Mouse (Mus musculus) midbrain, embryonic 13.5 days (tissue): ENCODE results near the gene Gabpa. TPM values are rescaled to one million over a fixed set of nuclear protein-coding genes. Genes with fewer than 3 reads are reported as not detected.
A peak's percentile ranks its signal among the peaks of the same experiment; 100 is the strongest.

Experiments
- ATAC-seq: fragments of 200-750 bp; cut with Nextera tagmentation; 2 replicates; pipeline ENCODE4 v1.8.0; 2017; ENCODE audit warnings: mild to moderate bottlenecking, moderate TSS enrichment, moderate library complexity
- H3K27ac ChIP-seq: fragments of 300-500 bp; sonication (generic); 2 replicates; pipeline ENCODE4 v1.5.1; 2015; ENCODE audit warnings: inconsistent platforms, mild to moderate bottlenecking, moderate library complexity
- H3K27me3 ChIP-seq: fragments of 300-500 bp; sonication (generic); 2 replicates; pipeline ENCODE4 v1.6.1; 2015; ENCODE audit warnings: mild to moderate bottlenecking, inconsistent platforms
- H3K36me3 ChIP-seq: fragments of 300-500 bp; sonication (generic); 2 replicates; pipeline ENCODE4 v1.6.1; 2015; ENCODE audit warnings: mild to moderate bottlenecking, inconsistent platforms
- H3K4me1 ChIP-seq: fragments of 300-500 bp; sonication (generic); replicated peaks from 2 replicates; pipeline ENCODE4 v1.6.1; 2015; ENCODE audit warnings: inconsistent platforms
- H3K4me2 ChIP-seq: fragments of 300-500 bp; sonication (generic); replicated peaks from 2 replicates; pipeline ENCODE4 v1.6.1; 2015; ENCODE audit warnings: moderate library complexity, mild to moderate bottlenecking, inconsistent platforms
- H3K4me3 ChIP-seq: fragments of 300-500 bp; sonication (generic); replicated peaks from 2 replicates; pipeline ENCODE4 v1.5.1; 2015; ENCODE audit warnings: mild to moderate bottlenecking, inconsistent platforms
- H3K9ac ChIP-seq: fragments of 300-500 bp; sonication (generic); replicated peaks from 2 replicates; pipeline ENCODE4 v1.6.1; 2015; ENCODE audit warnings: mild to moderate bottlenecking, inconsistent platforms
- H3K9me3 ChIP-seq: fragments of 300-500 bp; sonication (generic); 2 replicates; pipeline ENCODE4 v1.6.1; 2016; ENCODE audit warnings: mild to moderate bottlenecking, inconsistent platforms
- WGBS: fragments of 180-500 bp; shearing (Covaris S2); methylation state at CpG from one replicate; pipeline ENCODE4 v1.1.7; 2015; 5-methylcytosine and 5-hydroxymethylcytosine counted together
- polyA plus RNA-seq: library from polyadenylated mRNA; unstranded; fragments of >200 nt; fragmentation: Nextera tagmentation; extraction: Ambion mirVana; gene quantifications from 2 replicates; pipeline ENCODE4 v1.2.1, GENCODE M21; 2015

The Gabpa gene
- polyA plus RNA-seq, 1 experiment from 2014 or later, result 22.8 TPM

DNA sequence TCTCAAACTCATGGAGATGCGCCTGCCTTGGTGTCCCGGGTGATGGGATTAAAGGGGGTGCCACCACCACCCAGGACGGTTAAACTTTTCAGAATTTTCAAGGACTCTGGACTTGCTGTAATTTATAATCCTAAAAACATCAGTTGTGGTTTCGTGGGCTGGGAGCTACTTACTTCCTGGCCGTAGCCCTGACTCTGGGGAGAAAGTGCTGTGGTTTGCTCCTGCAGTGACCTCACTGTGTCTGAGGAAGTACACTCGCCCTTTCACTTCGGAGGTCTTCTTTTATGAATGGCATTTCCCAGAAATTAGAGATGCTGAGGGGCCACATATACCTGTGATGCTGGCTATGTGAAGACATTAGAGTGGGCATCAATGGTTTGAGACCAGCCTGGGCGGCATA is 20.2 kb upstream of the Gabpa start:
- Histone ChIP-seq H3K27me3 (no peaks in the 10 kb centered on the region), H3K27ac (no peak overlapping the region), H3K4me2 (no peak overlapping the region), H3K36me3 (peaks cover 46% of the 10 kb centered on the region), H3K4me1 (no peaks in the 10 kb centered on the region), H3K9me3 (no peaks in the 10 kb centered on the region), H3K4me3 (no peak overlapping the region), H3K9ac (no peak overlapping the region)
- no peak for ATAC-seq
- 84% methylated on average over 8 of the region's 8 CpGs for WGBS

DNA sequence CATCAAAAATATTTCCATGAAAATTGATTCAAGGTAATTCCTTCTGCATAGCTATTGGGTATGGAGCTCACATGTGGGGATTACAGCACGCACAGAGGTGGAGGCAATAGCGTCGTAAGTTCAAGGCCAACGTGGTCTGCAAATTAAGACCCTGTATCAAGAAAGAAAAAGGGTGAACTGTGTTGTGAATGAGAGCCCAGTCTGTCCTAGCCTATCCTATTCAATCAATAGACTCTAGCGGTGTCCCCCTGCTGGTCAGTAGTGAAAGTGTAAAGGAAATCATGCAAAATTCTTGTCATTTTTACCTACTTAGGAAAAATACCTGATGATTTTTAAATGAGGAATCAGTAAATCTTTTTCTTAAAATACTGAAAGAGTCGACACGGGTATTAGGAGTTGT is 17.3 kb upstream of the Gabpa start:
- H3K36me3 ChIP-seq, result peaks cover 44% of the 10 kb centered on the region
- H3K9me3 ChIP-seq, result no peaks in the 10 kb centered on the region
- peak; percentile 82 for ATAC-seq
- WGBS, result 33% methylated on average over 7 of the region's 7 CpGs
- H3K9ac ChIP-seq, result no peak overlapping the region
- H3K4me3 ChIP-seq, result no peak overlapping the region
- H3K27me3 ChIP-seq, result no peaks in the 10 kb centered on the region
- no peak overlapping the region for H3K4me2 ChIP-seq
- no peak overlapping the region for H3K27ac ChIP-seq
- no peaks in the 10 kb centered on the region for H3K4me1 ChIP-seq

DNA sequence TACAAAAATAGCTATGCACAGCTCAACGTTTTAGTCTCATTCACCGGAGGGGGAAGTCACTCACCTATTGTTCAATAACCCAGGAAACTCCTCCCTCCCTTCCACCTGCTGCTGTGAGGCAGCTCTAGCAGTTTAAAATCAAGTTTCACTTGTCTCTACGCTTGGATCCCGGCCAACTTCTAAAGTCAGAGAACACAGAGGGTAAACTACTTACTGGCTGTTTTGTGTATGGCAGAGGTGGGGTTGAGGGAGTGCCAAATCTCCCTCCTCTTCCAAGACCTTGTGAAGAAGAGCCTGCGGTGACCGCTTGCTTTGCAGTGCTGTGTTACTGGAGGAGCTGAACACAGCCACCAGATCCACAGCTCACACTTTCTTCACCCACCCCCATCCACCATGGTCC is 9.7 kb upstream of the Gabpa start:
- H3K36me3 ChIP-seq, result peaks cover 81% of the 10 kb centered on the region
- no peaks in the 10 kb centered on the region for H3K27me3 ChIP-seq
- H3K4me1 ChIP-seq, result no peaks in the 10 kb centered on the region
- no peak overlapping the region for H3K4me2 ChIP-seq
- no peak overlapping the region for H3K4me3 ChIP-seq
- H3K9me3 ChIP-seq, result no peaks in the 10 kb centered on the region
- peak; percentile 56; the same call in 1 of the 2 replicates for ATAC-seq
- WGBS, result 82% methylated on average over 6 of the region's 6 CpGs
- no peak overlapping the region for H3K27ac ChIP-seq
- no peak overlapping the region for H3K9ac ChIP-seq

DNA sequence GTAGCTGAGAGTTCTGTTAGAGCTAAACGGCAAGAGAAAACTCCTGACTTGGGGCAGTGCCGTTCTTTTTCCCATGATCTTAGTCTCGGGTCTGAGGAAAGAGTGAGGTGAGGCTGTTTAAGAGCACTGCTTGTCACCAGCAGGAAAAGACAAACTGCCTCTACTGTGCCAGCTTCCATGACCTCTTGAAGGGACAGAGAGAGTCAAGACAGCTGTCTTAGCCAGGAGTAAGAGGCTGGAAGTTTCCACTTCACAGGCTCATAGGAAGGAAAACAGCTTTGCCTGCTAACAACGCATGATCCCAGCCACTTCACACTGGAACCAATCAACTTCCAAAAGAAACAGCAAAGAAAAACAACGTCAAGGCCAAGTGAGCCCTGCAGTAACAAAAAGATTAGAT is 3.0 kb upstream of the Gabpa start:
- no peaks in the 10 kb centered on the region for H3K9me3 ChIP-seq
- H3K27me3 ChIP-seq, result no peaks in the 10 kb centered on the region
- ATAC-seq, result no peak
- no peak overlapping the region for H3K27ac ChIP-seq
- H3K4me2 ChIP-seq, result no peak overlapping the region
- 92% methylated on average over 5 of the region's 5 CpGs for WGBS
- H3K4me1 ChIP-seq, result peaks cover 26% of the 10 kb centered on the region
- H3K9ac ChIP-seq, result no peak overlapping the region
- peaks cover 48% of the 10 kb centered on the region for H3K36me3 ChIP-seq
- no peak overlapping the region for H3K4me3 ChIP-seq

DNA sequence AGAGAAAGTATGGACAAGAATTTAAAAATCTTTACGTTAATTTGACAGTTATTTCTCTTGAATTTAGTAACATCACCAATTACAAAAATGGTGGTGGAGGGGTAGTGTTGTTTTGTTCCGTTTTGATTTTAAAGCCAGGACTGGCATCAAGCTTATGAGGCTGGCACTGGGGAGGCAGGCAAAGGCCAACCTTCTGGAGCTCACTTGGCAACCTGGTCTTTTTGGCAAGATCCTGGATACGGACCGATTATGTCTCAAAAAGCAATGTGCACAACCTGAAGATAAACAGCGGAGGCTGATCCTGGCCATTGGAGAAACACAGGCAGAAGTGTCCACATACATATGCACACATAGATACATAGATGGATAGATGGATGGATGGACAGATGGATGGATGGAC is 2.0 kb upstream of the Gabpa start:
- peaks cover 35% of the 10 kb centered on the region for H3K4me1 ChIP-seq
- H3K4me2 ChIP-seq, result no peak overlapping the region
- no peak for ATAC-seq
- no peak overlapping the region for H3K4me3 ChIP-seq
- WGBS, result 98% methylated on average over 5 of the region's 5 CpGs
- H3K27me3 ChIP-seq, result no peaks in the 10 kb centered on the region
- H3K9ac ChIP-seq, result no peak overlapping the region
- no peak overlapping the region for H3K27ac ChIP-seq
- H3K36me3 ChIP-seq, result peaks cover 39% of the 10 kb centered on the region
- no peaks in the 10 kb centered on the region for H3K9me3 ChIP-seq

DNA sequence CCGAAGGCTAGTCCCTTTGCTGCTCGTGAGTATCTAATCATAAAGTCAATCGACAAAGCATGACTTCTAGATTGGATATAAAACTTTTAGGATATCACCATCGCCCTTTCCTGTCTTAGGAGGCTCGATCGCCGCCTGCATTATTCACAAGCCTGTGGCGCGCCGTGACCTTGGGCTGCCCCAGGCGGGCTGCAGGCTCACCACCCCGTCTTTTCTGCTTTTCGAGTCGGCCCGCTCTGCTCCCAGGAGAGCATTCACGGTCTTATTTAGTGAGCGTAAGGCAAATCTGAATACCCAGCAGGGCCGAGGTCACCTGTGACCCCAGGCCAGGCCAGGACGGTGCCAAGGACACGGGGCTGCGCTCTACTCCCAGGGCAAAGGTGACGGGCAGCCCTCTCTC is 381 bp upstream of the Gabpa start:
- ATAC-seq, result no peak
- Histone ChIP-seq H3K4me2 (peak overlapping the region; percentile 83), H3K9me3 (no peaks in the 10 kb centered on the region), H3K27ac (peak overlapping the region; percentile 97), H3K4me1 (peaks cover 40% of the 10 kb centered on the region), H3K4me3 (peak overlapping the region; percentile 94), H3K9ac (peak overlapping the region; percentile 98), H3K36me3 (peaks cover 28% of the 10 kb centered on the region), H3K27me3 (no peaks in the 10 kb centered on the region)
- WGBS, result under 1% methylated on average over 22 of the region's 22 CpGs

DNA sequence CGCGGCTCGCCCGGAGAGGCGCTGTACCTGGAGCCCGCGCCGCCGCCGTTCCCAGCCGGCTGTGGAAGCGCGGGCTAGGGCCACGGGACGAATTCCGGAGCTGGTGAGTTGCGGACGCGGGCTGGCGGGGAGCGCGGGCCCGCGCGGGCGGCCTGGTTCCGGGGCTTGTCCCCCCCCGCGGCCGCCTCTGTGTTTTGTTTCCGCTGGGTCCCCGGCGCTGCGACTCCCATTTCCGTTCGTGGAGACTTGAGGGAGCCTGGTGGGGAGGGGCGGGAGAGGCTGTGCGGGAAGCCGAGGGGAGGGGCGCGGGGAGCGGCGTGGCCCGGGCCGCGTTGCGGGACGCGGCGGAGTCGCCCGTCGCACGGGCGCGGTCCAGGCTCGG is 707 bp downstream of the Gabpa start, which contains the start of gene Atp5j:
Gene Atp5j (minus strand): TSS at position 185 of the 382 bp plus-strand sequence.
- peak within 1 kb of the TSS; percentile 94 for H3K4me3 ChIP-seq
- H3K4me2 ChIP-seq, result peak within 1 kb of the TSS; percentile 83
- peaks cover 40% of the 10 kb centered on the region for H3K4me1 ChIP-seq
- H3K9ac ChIP-seq, result peak within 1 kb of the TSS; percentile 98
- peak; percentile 57 for ATAC-seq
- 0% methylated on average over 33 of the region's 57 CpGs for WGBS
- H3K27me3 ChIP-seq, result no peaks in the 10 kb centered on the region
- H3K27ac ChIP-seq, result peak within 1 kb of the TSS; percentile 97
- peaks cover 23% of the 10 kb centered on the region for H3K36me3 ChIP-seq
- H3K9me3 ChIP-seq, result no peaks in the 10 kb centered on the region

DNA sequence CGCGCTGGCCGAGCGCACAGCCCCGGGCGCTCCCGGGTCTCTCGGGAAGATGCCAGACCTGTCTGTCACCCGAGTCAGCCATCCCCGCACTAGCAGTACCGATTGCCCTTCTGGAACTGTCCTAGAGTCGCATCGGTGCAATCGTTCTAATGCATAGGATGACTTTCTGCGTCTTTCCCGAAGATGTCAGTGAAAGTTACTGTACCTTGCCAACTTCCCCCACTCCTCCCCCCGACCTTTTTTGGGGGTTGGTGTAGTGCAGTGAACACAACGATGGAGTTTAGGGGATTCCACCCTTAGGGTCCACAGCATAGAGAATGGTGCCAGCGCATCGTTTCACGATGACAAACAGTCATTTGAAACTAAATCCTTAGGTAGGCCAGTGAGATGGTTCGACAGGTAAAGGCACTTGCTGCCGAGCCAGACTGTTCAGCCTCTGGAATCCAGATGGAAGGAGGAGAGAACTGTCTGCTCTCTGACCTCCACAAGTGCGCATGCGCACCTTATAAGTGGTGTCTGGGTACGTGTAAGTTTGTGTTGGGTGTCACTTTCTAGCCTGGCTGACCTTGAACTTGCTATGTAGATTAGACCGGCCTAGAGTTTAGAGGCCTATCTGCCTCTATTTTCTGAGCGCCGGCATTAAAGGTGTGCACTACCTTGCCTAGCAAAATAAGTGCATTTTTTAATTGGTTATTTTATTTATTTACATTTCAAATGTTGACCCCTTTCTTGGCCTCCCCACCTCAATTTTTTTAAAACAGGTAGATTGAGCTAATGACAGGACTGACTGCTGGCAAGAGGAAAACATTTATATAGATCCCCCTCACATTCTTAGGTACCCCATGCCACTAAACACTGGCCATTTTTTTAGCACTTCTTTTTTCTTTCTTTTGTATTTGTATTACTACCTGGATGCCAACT is 1.4 kb downstream of the Gabpa start:
- Histone ChIP-seq H3K36me3 (peaks cover 23% of the 10 kb centered on the region), H3K27me3 (no peaks in the 10 kb centered on the region), H3K4me2 (peak overlapping the region; percentile 83), H3K9me3 (no peaks in the 10 kb centered on the region), H3K9ac (peak overlapping the region; percentile 98), H3K4me1 (peaks cover 40% of the 10 kb centered on the region), H3K27ac (peak overlapping the region; percentile 97), H3K4me3 (peak overlapping the region; percentile 94)
- ATAC-seq, result peak; percentile 10
- 10% methylated on average over 24 of the region's 29 CpGs for WGBS

DNA sequence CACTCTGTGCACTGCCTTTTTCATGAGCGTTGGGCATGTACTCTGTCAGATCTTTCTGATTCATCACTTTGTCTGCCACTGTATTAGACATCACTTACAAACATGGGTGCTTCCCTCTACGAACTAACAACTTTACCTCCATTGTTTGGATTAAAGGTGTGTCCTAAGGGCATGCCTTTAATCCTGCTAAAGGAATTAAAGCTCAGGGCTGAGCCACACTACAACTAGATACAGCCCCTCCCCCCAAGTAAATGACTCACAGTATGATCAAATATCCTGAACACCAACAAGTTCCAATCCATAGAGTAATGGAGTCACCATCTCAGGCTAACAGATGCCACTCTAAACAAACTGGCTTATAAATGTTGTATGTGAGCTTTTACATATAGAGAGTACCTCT is 3.9 kb downstream of the Gabpa start:
- WGBS, result 76% methylated on average over 2 of the region's 2 CpGs
- no peak overlapping the region for H3K27ac ChIP-seq
- H3K4me3 ChIP-seq, result no peak overlapping the region
- no peak overlapping the region for H3K9ac ChIP-seq
- H3K4me1 ChIP-seq, result peaks cover 28% of the 10 kb centered on the region
- no peak for ATAC-seq
- peaks cover 21% of the 10 kb centered on the region for H3K36me3 ChIP-seq
- no peaks in the 10 kb centered on the region for H3K9me3 ChIP-seq
- no peak overlapping the region for H3K4me2 ChIP-seq
- no peaks in the 10 kb centered on the region for H3K27me3 ChIP-seq

DNA sequence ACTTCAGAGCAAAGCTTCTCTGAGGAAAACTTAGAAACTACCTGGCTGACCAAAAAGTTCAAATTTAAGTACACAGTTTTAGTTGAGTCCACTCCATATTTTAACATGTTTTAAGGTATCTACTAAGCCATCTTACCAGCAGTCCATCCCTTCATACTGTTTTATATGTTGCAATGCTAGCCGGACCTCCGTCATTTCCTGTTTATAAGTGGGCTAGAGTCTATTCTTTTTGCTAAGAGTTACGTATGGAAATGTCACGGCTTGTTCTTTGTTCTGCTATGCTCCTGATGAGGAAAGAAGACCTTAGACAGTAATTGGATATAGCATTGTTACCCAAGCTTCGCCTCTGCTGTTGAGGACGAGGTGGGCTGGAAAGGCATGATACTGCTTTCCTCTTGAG is 18.8 kb downstream of the Gabpa start:
- ATAC-seq, result no peak
- Histone ChIP-seq H3K9ac (no peak overlapping the region), H3K36me3 (peaks cover 73% of the 10 kb centered on the region), H3K27ac (no peak overlapping the region), H3K4me1 (no peaks in the 10 kb centered on the region), H3K27me3 (no peaks in the 10 kb centered on the region), H3K4me3 (no peak overlapping the region), H3K4me2 (no peak overlapping the region), H3K9me3 (no peaks in the 10 kb centered on the region)
- 91% methylated on average over 6 of the region's 6 CpGs for WGBS

DNA sequence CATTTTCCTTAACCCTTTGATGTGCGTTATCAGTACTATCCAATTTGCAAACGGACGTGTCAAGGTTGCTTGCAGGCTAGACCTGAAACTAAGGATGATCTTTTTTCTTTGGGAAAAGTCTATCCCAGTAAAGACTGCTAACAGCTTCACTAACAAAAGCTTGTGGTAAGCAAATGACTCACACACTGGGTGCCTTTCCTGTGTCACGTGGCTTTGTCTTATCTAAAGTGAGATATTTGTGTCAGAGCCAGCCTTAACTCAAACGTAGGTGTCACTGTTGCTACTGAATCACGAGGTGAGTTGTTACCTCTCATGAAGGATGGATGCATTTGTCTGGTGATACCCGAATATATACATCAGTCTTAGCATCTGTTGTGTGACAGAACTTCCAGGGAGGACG is 29.9 kb downstream of the Gabpa start:
- Histone ChIP-seq H3K4me3 (no peak overlapping the region), H3K9ac (no peak overlapping the region), H3K4me1 (no peaks in the 10 kb centered on the region), H3K4me2 (no peak overlapping the region), H3K9me3 (no peaks in the 10 kb centered on the region), H3K27me3 (no peaks in the 10 kb centered on the region), H3K36me3 (peaks cover 33% of the 10 kb centered on the region), H3K27ac (no peak overlapping the region)
- 93% methylated on average over 8 of the region's 8 CpGs for WGBS
- no peak for ATAC-seq

DNA sequence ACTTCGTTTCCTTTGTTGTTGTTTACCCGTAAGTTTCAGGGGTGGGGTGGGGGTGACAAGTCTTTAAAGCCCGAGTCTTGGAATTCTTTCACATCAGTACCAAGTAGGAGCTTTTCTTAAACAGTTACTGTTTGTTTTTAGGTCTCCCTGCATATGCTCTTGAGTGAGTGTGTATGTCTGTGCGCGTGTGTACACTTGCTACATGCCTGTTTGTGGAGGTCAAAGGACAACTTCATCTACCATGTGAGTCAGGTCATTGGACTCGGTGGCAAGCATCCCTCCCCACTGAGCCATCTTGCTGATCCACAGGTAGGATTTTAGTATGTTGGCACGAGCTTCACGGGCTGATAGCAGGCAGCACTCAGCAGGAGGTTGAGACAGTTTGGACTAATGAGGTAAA is 39.1 kb downstream of the Gabpa start:
- no peak overlapping the region for H3K27ac ChIP-seq
- 81% methylated on average over 8 of the region's 8 CpGs for WGBS
- H3K9me3 ChIP-seq, result no peaks in the 10 kb centered on the region
- peaks cover 8% of the 10 kb centered on the region for H3K4me1 ChIP-seq
- H3K27me3 ChIP-seq, result no peaks in the 10 kb centered on the region
- no peak overlapping the region for H3K4me3 ChIP-seq
- no peak overlapping the region for H3K9ac ChIP-seq
- no peak for ATAC-seq
- no peak overlapping the region for H3K4me2 ChIP-seq
- no peaks in the 10 kb centered on the region for H3K36me3 ChIP-seq
